ENCODE assay signal across 25 mouse cellular contexts in the genomic region with DNA sequence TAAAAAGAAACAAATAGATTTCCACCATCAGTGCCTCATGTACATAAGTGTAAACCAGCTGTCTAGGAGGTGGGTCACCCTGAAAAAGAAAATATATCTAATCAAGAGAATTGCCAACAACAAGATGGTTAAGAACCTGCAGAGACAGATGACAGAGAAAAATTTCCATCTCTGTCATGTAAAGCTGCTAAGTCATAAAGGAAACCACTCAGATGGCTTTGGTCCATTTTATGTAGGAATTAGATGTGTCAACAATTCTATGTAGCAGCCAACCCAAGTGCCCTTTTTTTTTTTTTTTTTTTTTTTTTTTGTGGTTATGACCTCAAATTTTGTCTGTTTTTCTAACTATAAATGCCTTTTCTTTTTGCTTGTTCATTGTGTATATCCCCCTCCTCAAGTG.
"Had no signal": no experiment of that assay in that cellular context is flagged by ENCODE, and none has a peak within 500 bp of the region (broad histone marks: within the 10 kb centered on the region; RNA-seq: fewer than 3 reads in every experiment).

No protein-coding gene starts in this region.

- H3K9ac ChIP-seq: heart, embryonic 12.5 days; hindbrain, embryonic 12.5 days; hindbrain, embryonic 14.5 days; intestine, embryonic 15.5 days; limb, embryonic 12.5 days; liver, embryonic 13.5 days had no signal

- H3K27me3 ChIP-seq: heart, embryonic 12.5 days; hindbrain, embryonic 12.5 days; intestine, embryonic 15.5 days; limb, embryonic 12.5 days; liver, embryonic 13.5 days had no signal

- H3K4me1 ChIP-seq: heart, embryonic 10.5 days; heart, embryonic 12.5 days; hindbrain, embryonic 12.5 days; intestine, embryonic 15.5 days; limb, embryonic 10.5 days; limb, embryonic 12.5 days; liver, embryonic 13.5 days had no signal

- H3K4me3 ChIP-seq: gastrocnemius, adult 2 months; heart, embryonic 10.5 days; heart, embryonic 12.5 days; hindbrain, embryonic 12.5 days; intestine, embryonic 15.5 days; layer of hippocampus, adult 2 months; left cerebral cortex, adult 2 months; limb, embryonic 10.5 days; limb, embryonic 12.5 days; liver, embryonic 13.5 days had no signal

- DNase-seq: gastrocnemius, adult 2 months; gastrocnemius, postnatal 10 days; gastrocnemius, postnatal 25 days; heart, adult 18-20 months; heart, postnatal 10 days; heart, postnatal 4 days; kidney, adult 18-20 months; kidney, adult 8-10 months; kidney, postnatal 10 days; kidney, postnatal 25 days; kidney, postnatal 4 days; liver; liver, embryonic 13.5 days had no signal

- H3K9me3 ChIP-seq: heart, embryonic 10.5 days; heart, embryonic 12.5 days; hindbrain, embryonic 12.5 days; intestine, embryonic 15.5 days; limb, embryonic 10.5 days; limb, embryonic 12.5 days; liver, embryonic 13.5 days had no signal

- H3K27ac ChIP-seq: gastrocnemius, adult 2 months; heart, embryonic 10.5 days; hindbrain, embryonic 12.5 days; hindbrain, embryonic 14.5 days; intestine, embryonic 15.5 days; layer of hippocampus, adult 2 months; left cerebral cortex, adult 2 months; limb, embryonic 10.5 days; limb, embryonic 12.5 days; liver, embryonic 13.5 days had no signal

- ATAC-seq: hindbrain, embryonic 16.5 days; inflammation-experienced regulatory T-cells, adult 6 months; intestine, embryonic 15.5 days; intestine, postnatal 0 days had no signal

- H3K36me3 ChIP-seq: intestine, embryonic 15.5 days had no signal
